Comparison of ENCODE assay signal across 8 mouse cellular contexts in genomic region chr15:82081161-82081560, GRCm38 (mm10). TPM values are rescaled to one million over a fixed set of nuclear protein-coding genes. Genes with fewer than 3 reads are reported as not detected.
A peak's percentile ranks its signal among the peaks of the same experiment; 100 is the strongest.
DNase-seq lines count a peak whose midpoint lies in the region; ATAC-seq and TF ChIP-seq lines count a peak whose summit lies in the region.

No protein-coding gene starts in this region.

- H3K36me3 ChIP-seq in testis, adult 2 months (ENCODE audit: control insufficient read depth, insufficient read depth, low read length) = no peaks in the 10 kb centered on the region

- no peak for ATAC-seq in erythroid progenitor cell, adult 5-6 weeks (replicated peaks; ENCODE audit: low FRiP score, poor library complexity, severe bottlenecking)

- H3K4me1 ChIP-seq in testis, adult 2 months (ENCODE audit: control insufficient read depth, insufficient read depth, low read length) = peaks cover 11% of the 10 kb centered on the region
- peaks cover 9% of the 10 kb centered on the region for H3K4me1 ChIP-seq in olfactory bulb, adult 2 months (ENCODE audit: control insufficient read depth, insufficient read depth, low read length)

- DNase-seq in adrenal gland, adult (ENCODE audit: inconsistent age in 2 of 2, low spot score in 1 of 2) = peak; percentile 17 to 68
- no peak for DNase-seq in adrenal gland, postnatal 25 days
- no peak for DNase-seq in testis, postnatal 10 days (ENCODE audit: low spot score)
- DNase-seq in gastrocnemius, postnatal 10 days = peak; percentile 19
- DNase-seq in left cerebral cortex, adult 18-20 months (ENCODE audit: low spot score in 2 of 2) = peak; percentile 73 to 85

- WGBS in olfactory bulb, adult 2 months = 38% methylated on average over 7 of the region's 7 CpGs

- no peak overlapping the region for H3K27ac ChIP-seq in testis, adult 2 months (ENCODE audit: control insufficient read depth, insufficient read depth, low read depth, low read length)
- H3K27ac ChIP-seq in olfactory bulb, adult 2 months (ENCODE audit: insufficient read depth, low read depth, low read length) = no peak overlapping the region

- H3K27me3 ChIP-seq in testis, adult 2 months (ENCODE audit: control insufficient read depth, insufficient read depth, low read length) = no peaks in the 10 kb centered on the region

- no peak for TF ChIP-seq POLR2A in testis, adult 2 months (IDR thresholded peaks at IDR 0.05; ENCODE audit: control insufficient read depth, low read depth, low read length)
- no peak for TF ChIP-seq POLR2A in olfactory bulb, adult 2 months (IDR thresholded peaks at IDR 0.05; ENCODE audit: insufficient read depth, low read depth, low read length)

- peak; percentile 30; the same call in 1 of the 2 replicates for TF ChIP-seq CTCF in testis, adult 2 months (IDR thresholded peaks at IDR 0.05; ENCODE audit: control insufficient read depth, insufficient read depth, insufficient replicate concordance, low read depth, low read length)
- peak; percentile 47; the same call in 1 of the 2 replicates for TF ChIP-seq CTCF in olfactory bulb, adult 2 months (IDR thresholded peaks at IDR 0.05; ENCODE audit: insufficient read depth, low read depth, low read length)

- H3K4me3 ChIP-seq in testis, adult 2 months (ENCODE audit: control insufficient read depth, low read depth, low read length) = no peak overlapping the region
- no peak overlapping the region for H3K4me3 ChIP-seq in olfactory bulb, adult 2 months (ENCODE audit: insufficient read depth, low read depth, low read length)

RNA-seq across cellular contexts. Expression of gene Mei1, which starts 11.4 kb away (rescaled TPM):
- 2.8 and 4.3 TPM in 2 replicates for total RNA-seq in adrenal gland, postnatal 25 days (2021)
- 8.2 and 10.3 TPM in 2 replicates for polyA plus RNA-seq in testis, adult 2 months (2012; rRNA removed)
- total RNA-seq in gastrocnemius, postnatal 10 days (2021) = under 1 TPM; 0.23 to 0.36 TPM
- total RNA-seq in left cerebral cortex, adult 18-20 months (2021) = 1 to 10 TPM; 3.7 to 4.0 TPM
- polyA plus RNA-seq in olfactory bulb, adult 2 months (2012; ENCODE audit: insufficient read depth, insufficient read length, low replicate concordance, missing spikeins) = not detected in 2 replicates
- total RNA-seq in erythroid progenitor cell, adult 5-6 weeks (2015; ENCODE audit: low replicate concordance) = not detected in 2 replicates
- total RNA-seq in erythroid progenitor cell, adult 5-6 weeks (2017; ENCODE audit: low replicate concordance) = not detected in 2 replicates

RNA-seq across cellular contexts. Expression of gene 4930407I10Rik, which starts 22.2 kb away (rescaled TPM):
- total RNA-seq in adrenal gland, postnatal 25 days (2021) = not detected in 2 replicates
- 86.7 and 90.3 TPM in 2 replicates for polyA plus RNA-seq in testis, adult 2 months (2012; rRNA removed)
- not detected for total RNA-seq in gastrocnemius, postnatal 10 days (2021)
- total RNA-seq in left cerebral cortex, adult 18-20 months (2021) = not detected
- not detected in 2 replicates for polyA plus RNA-seq in olfactory bulb, adult 2 months (2012; ENCODE audit: insufficient read depth, insufficient read length, low replicate concordance, missing spikeins)
- total RNA-seq in erythroid progenitor cell, adult 5-6 weeks (2015; ENCODE audit: low replicate concordance) = not detected in 2 replicates
- total RNA-seq in erythroid progenitor cell, adult 5-6 weeks (2017; ENCODE audit: low replicate concordance) = not detected in 2 replicates

RNA-seq across cellular contexts. Expression of gene Snu13, which starts 33.8 kb away (rescaled TPM):
- 83.1 and 99.8 TPM in 2 replicates for total RNA-seq in adrenal gland, postnatal 25 days (2021)
- polyA plus RNA-seq in testis, adult 2 months (2012; rRNA removed) = 68.8 and 72.0 TPM in 2 replicates
- 10 to 100 TPM; 50.0 to 54.5 TPM for total RNA-seq in gastrocnemius, postnatal 10 days (2021)
- total RNA-seq in left cerebral cortex, adult 18-20 months (2021) = 100 to 1,000 TPM; 117 to 125 TPM
- polyA plus RNA-seq in olfactory bulb, adult 2 months (2012; ENCODE audit: insufficient read depth, insufficient read length, low replicate concordance, missing spikeins) = not detected in 2 replicates
- 62.7 and 97.3 TPM in 2 replicates for total RNA-seq in erythroid progenitor cell, adult 5-6 weeks (2015; ENCODE audit: low replicate concordance)
- 46.7 and 52.1 TPM in 2 replicates for total RNA-seq in erythroid progenitor cell, adult 5-6 weeks (2017; ENCODE audit: low replicate concordance)

RNA-seq across cellular contexts. Expression of gene Ccdc134, which starts 46.6 kb away (rescaled TPM):
- 11.2 and 11.3 TPM in 2 replicates for total RNA-seq in adrenal gland, postnatal 25 days (2021)
- 18.1 and 19.9 TPM in 2 replicates for polyA plus RNA-seq in testis, adult 2 months (2012; rRNA removed)
- total RNA-seq in gastrocnemius, postnatal 10 days (2021) = 10 to 100 TPM; 31.0 to 33.5 TPM
- 10 to 100 TPM; 11.1 to 12.6 TPM for total RNA-seq in left cerebral cortex, adult 18-20 months (2021)
- polyA plus RNA-seq in olfactory bulb, adult 2 months (2012; ENCODE audit: insufficient read depth, insufficient read length, low replicate concordance, missing spikeins) = not detected in 2 replicates
- total RNA-seq in erythroid progenitor cell, adult 5-6 weeks (2015; ENCODE audit: low replicate concordance) = 2.9 and 12.6 TPM in 2 replicates
- 5.5 and 5.8 TPM in 2 replicates for total RNA-seq in erythroid progenitor cell, adult 5-6 weeks (2017; ENCODE audit: low replicate concordance)

RNA-seq across cellular contexts. Expression of gene Desi1, which starts 47.5 kb away (rescaled TPM):
- total RNA-seq in adrenal gland, postnatal 25 days (2021) = 80.3 and 81.7 TPM in 2 replicates
- 646 and 682 TPM in 2 replicates for polyA plus RNA-seq in testis, adult 2 months (2012; rRNA removed)
- 10 to 100 TPM; 18.5 to 20.7 TPM for total RNA-seq in gastrocnemius, postnatal 10 days (2021)
- total RNA-seq in left cerebral cortex, adult 18-20 months (2021) = 10 to 100 TPM; 83.4 to 85.2 TPM
- 107 TPM in 1 of 2 replicates, not detected in the other for polyA plus RNA-seq in olfactory bulb, adult 2 months (2012; ENCODE audit: insufficient read depth, insufficient read length, low replicate concordance, missing spikeins)
- total RNA-seq in erythroid progenitor cell, adult 5-6 weeks (2015; ENCODE audit: low replicate concordance) = 21.0 and 34.2 TPM in 2 replicates
- total RNA-seq in erythroid progenitor cell, adult 5-6 weeks (2017; ENCODE audit: low replicate concordance) = 7.9 and 10.7 TPM in 2 replicates

Comparison
In these comparisons a context has a peak if more than half of its experiments do, and no peak if none do; other contexts are left out.
1. DNase-seq: peak in adrenal gland, adult (2 of 2), gastrocnemius, postnatal 10 days (single experiment) and left cerebral cortex, adult 18-20 months (2 of 2); none in adrenal gland, postnatal 25 days (single experiment) and testis, postnatal 10 days (single experiment).